ENCODE assay signal across 15 mouse cellular contexts in genomic region chr2:156903367-156903766, GRCm38 (mm10). TPM values are rescaled to one million over a fixed set of nuclear protein-coding genes. Genes with fewer than 3 reads are reported as not detected.
A peak's percentile ranks its signal among the peaks of the same experiment; 100 is the strongest.
DNase-seq lines count a peak whose midpoint lies in the region; ATAC-seq and TF ChIP-seq lines count a peak whose summit lies in the region.
"Had no signal": no experiment of that assay in that cellular context is flagged by ENCODE, and none has a peak within 500 bp of the region (broad histone marks: within the 10 kb centered on the region; RNA-seq: fewer than 3 reads in every experiment).

No protein-coding gene starts in this region.

- 20% methylated on average over 2 of the region's 2 CpGs for WGBS in limb, embryonic 14.5 days
- 17% methylated on average over 2 of the region's 2 CpGs for WGBS in limb, embryonic 10.5 days
- 33% methylated on average over 2 of the region's 2 CpGs for WGBS in embryonic facial prominence, embryonic 10.5 days

- H3K27me3 ChIP-seq in limb, embryonic 14.5 days (ENCODE audit: control insufficient read depth, insufficient read depth, low read length), result no peaks in the 10 kb centered on the region
- no peaks in the 10 kb centered on the region for H3K27me3 ChIP-seq in limb, embryonic 10.5 days (ENCODE audit: low read depth, poor library complexity, severe bottlenecking)
- H3K27me3 ChIP-seq in embryonic facial prominence, embryonic 10.5 days (replicated peaks; ENCODE audit: low read depth, poor library complexity, severe bottlenecking), result no peaks in the 10 kb centered on the region
- H3K27me3 ChIP-seq: embryonic facial prominence, embryonic 12.5 days; forebrain, embryonic 13.5 days; midbrain, embryonic 12.5 days had no signal

- H3K9ac ChIP-seq in limb, embryonic 14.5 days (ENCODE audit: low read depth, low read length, severe bottlenecking), result no peak overlapping the region
- H3K9ac ChIP-seq in ES-E14 (ENCODE audit: insufficient read depth, low read depth, low read length, poor library complexity, severe bottlenecking), result no peak overlapping the region
- H3K9ac ChIP-seq: embryonic facial prominence, embryonic 12.5 days; forebrain, embryonic 13.5 days; midbrain, embryonic 12.5 days had no signal

- H3K4me1 ChIP-seq in limb, embryonic 14.5 days (ENCODE audit: control insufficient read depth, insufficient read depth, low read length), result peaks cover 4% of the 10 kb centered on the region; the same call in 1 of the 2 replicates
- peaks cover 13% of the 10 kb centered on the region for H3K4me1 ChIP-seq in limb, embryonic 10.5 days
- no peaks in the 10 kb centered on the region for H3K4me1 ChIP-seq in ES-E14 (ENCODE audit: control insufficient read depth in 2 of 2, insufficient read depth in 2 of 2, low read length in 2 of 2, poor library complexity in 1 of 2)
- H3K4me1 ChIP-seq in embryonic facial prominence, embryonic 10.5 days, result 0 out of 2 replicates have a peak, but pooled peaks cover 10% of the 10 kb centered on the region
- H3K4me1 ChIP-seq: embryonic facial prominence, embryonic 12.5 days; forebrain, embryonic 13.5 days; midbrain, embryonic 12.5 days had no signal

- H3K36me3 ChIP-seq in limb, embryonic 14.5 days (ENCODE audit: control insufficient read depth, insufficient read depth, low read length), result no peaks in the 10 kb centered on the region
- no peaks in the 10 kb centered on the region for H3K36me3 ChIP-seq in limb, embryonic 10.5 days
- no peaks in the 10 kb centered on the region for H3K36me3 ChIP-seq in ES-E14 (ENCODE audit: control insufficient read depth, insufficient read depth, low read length, poor library complexity, severe bottlenecking)
- no peaks in the 10 kb centered on the region for H3K36me3 ChIP-seq in embryonic facial prominence, embryonic 10.5 days (replicated peaks)
- H3K36me3 ChIP-seq: embryonic facial prominence, embryonic 12.5 days; midbrain, embryonic 12.5 days had no signal

- H3K9me3 ChIP-seq in limb, embryonic 14.5 days (ENCODE audit: control insufficient read depth, low read length), result no peaks in the 10 kb centered on the region
- H3K9me3 ChIP-seq in limb, embryonic 10.5 days (replicated peaks), result no peaks in the 10 kb centered on the region
- no peaks in the 10 kb centered on the region for H3K9me3 ChIP-seq in ES-E14 (ENCODE audit: control insufficient read depth, insufficient read depth, low read depth, low read length)
- H3K9me3 ChIP-seq in embryonic facial prominence, embryonic 10.5 days, result no peaks in the 10 kb centered on the region
- H3K9me3 ChIP-seq: embryonic facial prominence, embryonic 12.5 days; forebrain, embryonic 13.5 days; midbrain, embryonic 12.5 days had no signal

- no peak overlapping the region for H3K4me3 ChIP-seq in limb, embryonic 14.5 days (replicated peaks; ENCODE audit: low read length)
- H3K4me3 ChIP-seq in limb, embryonic 10.5 days, result no peak overlapping the region
- H3K4me3 ChIP-seq in ES-E14 (ENCODE audit: insufficient read depth in 1 of 2, low read depth in 1 of 2, low read length in 2 of 2, poor library complexity in 1 of 2, severe bottlenecking in 1 of 2), result no peak overlapping the region
- no peak overlapping the region for H3K4me3 ChIP-seq in embryonic facial prominence, embryonic 10.5 days
- H3K4me3 ChIP-seq: embryonic facial prominence, embryonic 12.5 days; forebrain, embryonic 13.5 days; midbrain, embryonic 12.5 days had no signal

- H3K27ac ChIP-seq in limb, embryonic 14.5 days (replicated peaks; ENCODE audit: low read depth, low read length), result no peak overlapping the region
- H3K27ac ChIP-seq in limb, embryonic 10.5 days, result no peak overlapping the region
- H3K27ac ChIP-seq in ES-E14 (ENCODE audit: insufficient read depth, low read depth, low read length, poor library complexity, severe bottlenecking), result no peak overlapping the region
- H3K27ac ChIP-seq in embryonic facial prominence, embryonic 10.5 days (replicated peaks), result no peak overlapping the region
- H3K27ac ChIP-seq: embryonic facial prominence, embryonic 12.5 days; forebrain, embryonic 13.5 days; midbrain, embryonic 12.5 days had no signal

- in situ Hi-C loops in ES-E14 (cut with MboI; ENCODE audit: low sequenced_read_pairs in 2 of 2, unreplicated experiment in 2 of 2), result no loop called here

- no peak overlapping the region for H3K4me2 ChIP-seq in limb, embryonic 14.5 days (replicated peaks; ENCODE audit: low read depth, low read length, severe bottlenecking)
- H3K4me2 ChIP-seq: embryonic facial prominence, embryonic 12.5 days; forebrain, embryonic 13.5 days; midbrain, embryonic 12.5 days had no signal

- peak; percentile 57 for DNase-seq in cerebellum, adult 9-10 months
- no peak for DNase-seq in cerebellum, adult 18-20 months
- DNase-seq in limb, embryonic 14.5 days (ENCODE audit: low spot score), result peak; percentile 6
- DNase-seq in limb, embryonic 10.5 days (ENCODE audit: low spot score), result no peak
- peak; percentile 27 for DNase-seq in ES-E14 (ENCODE audit: low read depth, low spot score)
- no peak for DNase-seq in thymus, postnatal 0 days (ENCODE audit: low spot score)
- DNase-seq in embryonic facial prominence, embryonic 10.5 days (ENCODE audit: low spot score), result no peak
- DNase-seq: heart, postnatal 14 days; lung, adult 18-20 months; thymus, adult 2 months had no signal

- TF ChIP-seq POLR2A in limb, embryonic 14.5 days (IDR thresholded peaks at IDR 0.05; ENCODE audit: borderline replicate concordance, extremely low read depth, insufficient read depth, insufficient read length), result no peak

- ATAC-seq in limb, embryonic 14.5 days (ENCODE audit: low FRiP score, low read depth), result no peak
- ATAC-seq in erythroid progenitor cell, adult 5-6 weeks (replicated peaks; ENCODE audit: low FRiP score, poor library complexity, severe bottlenecking), result 0 out of 2 replicates have a peak, but pooled peaks have one; percentile 19
- ATAC-seq: forebrain, embryonic 13.5 days had no signal

TF ChIP-seq in ES-E14, 5 proteins besides CTCF, POLR2A, EP300 and RAD21:
- no peak for TF ChIP-seq ZNF384 (IDR thresholded peaks at IDR 0.05; ENCODE audit: low read depth, low read length)
- TF ChIP-seq ZC3H11A (IDR thresholded peaks at IDR 0.05; ENCODE audit: borderline replicate concordance, low read depth, low read length), result no peak
- no peak for TF ChIP-seq MAFK (IDR thresholded peaks at IDR 0.05; ENCODE audit: insufficient read depth, low read depth, low read length)
- TF ChIP-seq HCFC1 (IDR thresholded peaks at IDR 0.05; ENCODE audit: borderline replicate concordance, insufficient read depth, low read length), result no peak
- TF ChIP-seq CHD2 (IDR thresholded peaks at IDR 0.05; ENCODE audit: low read depth, low read length), result no peak

RNA-seq across cellular contexts. Expression of gene Sla2, which starts 16.4 kb away (rescaled TPM):
- 0.15 and 0.27 TPM in 2 replicates for polyA plus RNA-seq in limb, embryonic 14.5 days (2012; rRNA removed)
- polyA plus RNA-seq in limb, embryonic 14.5 days (2014; fragmentation: Nextera tagmentation; extraction: Ambion mirVana), result 0.23 and 0.26 TPM in 2 replicates
- 0.45 and 0.58 TPM in 2 replicates for polyA plus RNA-seq in limb, embryonic 10.5 days (2016; fragmentation: Nextera tagmentation; extraction: Ambion mirVana)
- total RNA-seq in ES-E14 (2012; rRNA removed), result 5.2 and 5.3 TPM in 2 replicates
- total RNA-seq in erythroid progenitor cell, adult 5-6 weeks (2015; ENCODE audit: low replicate concordance), result 0.72 TPM in 1 of 2 replicates, not detected in the other
- 0.26 and 0.68 TPM in 2 replicates for total RNA-seq in erythroid progenitor cell, adult 5-6 weeks (2017; ENCODE audit: low replicate concordance)
- 104 and 115 TPM in 2 replicates for polyA plus RNA-seq in thymus, postnatal 0 days (2015; fragmentation: Nextera tagmentation; extraction: Ambion mirVana)
- 0.29 and 0.49 TPM in 2 replicates for polyA plus RNA-seq in embryonic facial prominence, embryonic 10.5 days (2016; fragmentation: Nextera tagmentation; extraction: Ambion mirVana)
- total RNA-seq: gastrocnemius, postnatal 4 days had no signal

RNA-seq across cellular contexts. Expression of gene Rab5if, which starts 40.4 kb away (rescaled TPM):
- 106 and 120 TPM in 2 replicates for polyA plus RNA-seq in limb, embryonic 14.5 days (2012; rRNA removed)
- polyA plus RNA-seq in limb, embryonic 14.5 days (2014; fragmentation: Nextera tagmentation; extraction: Ambion mirVana), result 167 and 171 TPM in 2 replicates
- polyA plus RNA-seq in limb, embryonic 10.5 days (2016; fragmentation: Nextera tagmentation; extraction: Ambion mirVana), result 182 and 204 TPM in 2 replicates
- total RNA-seq in ES-E14 (2012; rRNA removed), result 216 and 219 TPM in 2 replicates
- total RNA-seq in erythroid progenitor cell, adult 5-6 weeks (2015; ENCODE audit: low replicate concordance), result 62.7 and 85.9 TPM in 2 replicates
- 28.8 and 48.1 TPM in 2 replicates for total RNA-seq in erythroid progenitor cell, adult 5-6 weeks (2017; ENCODE audit: low replicate concordance)
- 178 and 179 TPM in 2 replicates for polyA plus RNA-seq in thymus, postnatal 0 days (2015; fragmentation: Nextera tagmentation; extraction: Ambion mirVana)
- 174 and 187 TPM in 2 replicates for polyA plus RNA-seq in embryonic facial prominence, embryonic 10.5 days (2016; fragmentation: Nextera tagmentation; extraction: Ambion mirVana)

RNA-seq across cellular contexts. Expression of gene 4930518I15Rik, which starts 45.6 kb away (rescaled TPM):
- polyA plus RNA-seq in limb, embryonic 14.5 days (2012; rRNA removed), result 2.6 and 3.2 TPM in 2 replicates
- polyA plus RNA-seq in limb, embryonic 14.5 days (2014; fragmentation: Nextera tagmentation; extraction: Ambion mirVana), result 5.2 and 7.0 TPM in 2 replicates
- polyA plus RNA-seq in limb, embryonic 10.5 days (2016; fragmentation: Nextera tagmentation; extraction: Ambion mirVana), result 9.4 and 10.7 TPM in 2 replicates
- 0.89 and 1.2 TPM in 2 replicates for total RNA-seq in ES-E14 (2012; rRNA removed)
- 3.2 TPM in 1 of 2 replicates, not detected in the other for total RNA-seq in erythroid progenitor cell, adult 5-6 weeks (2015; ENCODE audit: low replicate concordance)
- total RNA-seq in erythroid progenitor cell, adult 5-6 weeks (2017; ENCODE audit: low replicate concordance), result 3.9 and 4.0 TPM in 2 replicates
- 4.3 and 8.4 TPM in 2 replicates for polyA plus RNA-seq in thymus, postnatal 0 days (2015; fragmentation: Nextera tagmentation; extraction: Ambion mirVana)
- polyA plus RNA-seq in embryonic facial prominence, embryonic 10.5 days (2016; fragmentation: Nextera tagmentation; extraction: Ambion mirVana), result 9.9 and 10.0 TPM in 2 replicates

Comparison
In these comparisons a context has a peak if more than half of its experiments do, and no peak if none do; other contexts are left out.
1. DNase-seq: peak in cerebellum, adult 9-10 months (single experiment), limb, embryonic 14.5 days (single experiment) and ES-E14 (single experiment); none in cerebellum, adult 18-20 months (0 of 2), limb, embryonic 10.5 days (single experiment), thymus, postnatal 0 days (single experiment) and embryonic facial prominence, embryonic 10.5 days (single experiment).
2. RNA of gene Sla2, which starts 16.4 kb away (polyA plus RNA-seq): 104 to 115 TPM in thymus, postnatal 0 days; 0.29 to 0.49 TPM in embryonic facial prominence, embryonic 10.5 days, 0.45 to 0.58 TPM in limb, embryonic 10.5 days and 0.15 to 0.27 TPM in limb, embryonic 14.5 days; every median in the first group is over 10 times any median in the second.